Mouse (Mus musculus) retina, embryonic 14.5 days (tissue): Measurements from ENCODE around the gene Zbtb43.

Experiments used
- DNase-seq: peaks from one replicate; pipeline ENCODE4 v3.0.0-alpha.2; 2015; ENCODE audit warnings: low spot score

The Zbtb43 gene

DNA sequence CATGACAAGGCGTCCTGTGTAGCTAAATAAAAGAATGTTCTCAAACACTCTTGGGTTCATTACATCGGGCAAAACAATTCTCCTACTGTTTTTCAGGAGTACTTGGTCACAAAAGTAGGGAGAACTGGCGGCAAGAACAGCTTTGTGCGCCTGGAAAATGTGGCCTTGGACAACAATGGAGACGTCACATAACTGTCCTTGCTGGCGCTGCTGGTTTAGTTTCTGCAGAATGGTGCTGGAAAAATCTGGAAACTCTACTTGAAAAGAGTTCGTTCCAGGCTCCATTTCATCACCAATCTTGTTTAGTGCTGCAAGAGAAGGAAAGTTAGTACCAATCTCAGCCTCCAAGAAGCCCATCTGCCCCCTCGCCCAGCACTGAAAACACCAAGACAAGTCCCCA is 13.5 kb downstream of the Zbtb43 start:
- DNase-seq, result no peak

DNA sequence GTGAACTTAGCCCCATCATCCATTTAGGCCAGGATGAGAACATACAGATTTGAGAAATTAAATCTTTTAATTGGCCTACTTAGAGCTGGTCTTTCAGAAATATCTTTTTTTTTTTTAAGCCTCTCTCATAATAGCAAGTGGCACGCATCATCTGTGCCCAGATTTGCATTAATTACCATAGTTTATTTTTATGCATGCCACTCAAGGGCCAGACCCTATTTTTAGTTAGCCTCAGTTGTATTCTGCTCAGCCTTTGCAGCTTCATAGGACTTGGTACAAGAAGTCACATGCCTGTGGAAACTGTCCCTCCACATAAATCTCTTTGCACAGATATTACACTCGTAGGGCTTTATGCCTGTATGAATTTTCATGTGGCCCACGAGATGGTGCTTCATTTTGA is 14.9 kb downstream of the Zbtb43 start:
- no peak for DNase-seq

DNA sequence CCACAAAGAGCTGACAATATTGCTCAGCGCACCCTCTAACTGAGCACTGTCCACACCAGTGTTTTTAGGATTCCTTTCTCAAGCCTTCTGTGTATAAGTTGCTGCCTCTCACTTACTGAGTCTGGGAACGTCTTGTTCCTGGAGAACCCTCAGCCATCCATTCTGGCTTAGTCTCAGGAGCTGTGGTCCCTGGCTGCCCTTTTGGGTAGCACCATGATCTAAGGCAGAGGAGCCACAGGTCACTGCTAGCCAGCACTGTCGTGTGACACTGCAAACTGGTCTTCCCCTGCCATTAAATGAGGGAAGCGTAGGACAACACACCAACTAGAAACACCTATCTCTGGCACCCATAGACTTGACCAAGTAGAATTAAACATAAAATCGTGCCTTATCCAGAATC is 15.6 kb downstream of the Zbtb43 start:
- no peak for DNase-seq

DNA sequence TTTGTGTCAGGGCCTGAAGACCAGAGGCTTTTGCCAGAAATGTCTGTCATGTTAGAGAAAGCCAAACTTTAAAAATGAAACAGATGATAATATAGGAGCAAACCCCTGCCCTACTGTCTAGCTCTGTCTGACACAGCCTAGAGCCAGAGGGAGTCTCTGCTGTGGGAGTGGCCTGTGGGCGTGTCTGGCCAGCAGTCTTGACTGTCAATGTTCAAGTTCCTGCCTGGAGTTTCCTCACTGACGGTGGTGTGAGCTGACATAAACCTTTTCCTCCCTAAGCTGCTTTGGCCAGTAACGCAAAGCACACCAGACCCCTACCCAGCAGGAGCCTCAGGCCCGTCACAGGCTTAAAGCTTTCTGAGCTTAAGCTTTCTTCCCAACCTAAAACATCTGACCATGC is 16.2 kb downstream of the Zbtb43 start:
- no peak for DNase-seq

DNA sequence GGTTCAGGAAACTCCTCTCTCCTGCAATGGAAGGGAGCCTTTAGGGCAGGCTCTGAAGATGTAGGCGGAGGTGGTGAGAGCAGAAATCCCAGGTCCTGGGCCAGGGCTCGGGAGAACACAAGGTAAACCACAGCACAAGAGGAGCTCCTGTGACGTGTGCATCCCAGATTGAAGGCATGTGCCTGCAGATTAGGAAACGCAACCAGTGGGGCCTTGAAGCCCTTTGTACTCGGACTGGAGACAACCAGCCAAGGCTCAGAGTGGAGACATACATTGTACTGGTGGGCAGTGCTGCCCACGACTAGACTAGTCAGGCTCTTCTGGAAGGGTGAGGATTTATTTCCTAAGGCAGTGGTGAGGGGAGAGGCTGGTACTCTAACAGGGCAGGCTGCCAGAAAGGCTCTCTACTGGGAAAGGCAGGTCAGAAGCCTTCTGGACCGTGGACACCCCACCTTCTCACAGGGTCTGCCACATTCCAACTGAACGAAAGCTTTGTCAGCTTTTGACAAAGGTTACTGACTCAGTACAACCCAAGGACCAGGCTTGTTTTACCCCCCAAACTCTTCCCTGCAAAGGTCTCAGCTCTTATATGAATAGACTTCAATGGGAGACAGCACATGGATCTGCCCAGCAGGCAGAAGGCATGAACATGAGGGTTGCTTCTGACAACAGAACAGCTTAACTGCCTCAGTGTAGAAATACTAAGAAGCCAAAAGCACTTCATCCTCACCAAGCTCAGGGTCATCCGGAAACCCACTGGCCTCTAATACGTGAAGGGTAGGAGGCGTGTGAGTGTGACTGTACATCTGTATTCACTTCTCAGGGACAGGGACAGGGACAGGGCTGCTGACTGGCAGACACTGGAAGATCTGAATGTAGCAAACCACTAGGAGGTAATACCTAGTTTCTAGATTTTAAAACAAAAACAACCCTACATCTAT is 17.1 kb downstream of the Zbtb43 start:
- no peak for DNase-seq

DNA sequence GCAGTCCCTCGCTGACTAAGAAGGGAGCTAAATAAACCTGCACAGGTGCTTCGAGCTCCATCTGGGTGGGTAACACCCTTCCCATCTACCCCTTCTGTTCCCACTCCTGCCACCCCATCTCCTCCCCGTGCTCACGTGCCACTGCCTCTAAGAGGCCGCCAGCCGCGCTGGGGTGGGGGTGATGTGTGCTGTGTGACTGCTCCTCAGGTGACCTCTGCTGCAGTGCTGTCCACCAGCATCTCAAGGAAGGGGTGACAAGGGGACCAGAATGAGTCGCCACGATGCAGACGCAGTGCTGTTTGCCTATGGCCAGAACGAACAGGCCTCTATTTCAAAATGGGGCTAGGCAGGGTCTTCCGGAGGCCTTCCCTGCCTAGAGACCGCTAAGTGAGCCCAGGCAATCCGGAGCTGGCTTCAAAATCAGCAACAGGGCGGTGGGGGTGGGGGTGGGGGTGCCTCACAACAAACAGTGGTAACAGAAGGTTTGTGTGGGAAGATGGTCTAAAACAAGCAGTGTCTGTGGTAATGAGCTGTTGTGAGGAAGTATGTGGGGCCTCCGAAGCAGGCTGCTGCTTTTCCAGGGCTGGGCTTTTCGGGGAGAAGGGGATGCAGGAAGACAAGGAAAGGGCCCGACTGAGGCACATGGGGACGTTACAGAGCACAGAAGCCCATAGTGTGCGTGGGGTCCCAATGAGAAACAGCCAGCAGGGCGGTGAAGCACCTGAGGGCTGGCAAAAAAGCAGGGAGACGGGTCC is 19.1 kb downstream of the Zbtb43 start:
- DNase-seq, result no peak

DNA sequence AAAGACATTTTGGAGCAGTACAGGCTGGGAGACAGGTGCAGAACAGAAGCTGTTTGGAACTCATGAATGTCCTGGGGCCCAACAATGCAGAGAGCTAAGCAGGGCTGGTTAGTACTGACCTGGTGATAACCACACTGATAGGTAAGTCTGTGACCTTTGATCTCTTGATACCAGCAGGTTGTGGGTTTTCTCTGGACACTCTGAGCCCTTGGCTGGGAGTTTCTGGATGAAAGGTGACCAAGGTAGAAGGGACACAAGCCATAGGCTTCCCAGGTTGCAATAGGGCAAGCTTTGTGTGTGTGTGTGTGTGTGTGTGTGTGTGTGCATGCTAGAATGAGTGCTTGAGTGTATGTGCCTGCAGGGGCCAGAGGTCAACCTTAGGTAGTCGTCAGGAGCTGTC is 21.6 kb downstream of the Zbtb43 start:
- no peak for DNase-seq

DNA sequence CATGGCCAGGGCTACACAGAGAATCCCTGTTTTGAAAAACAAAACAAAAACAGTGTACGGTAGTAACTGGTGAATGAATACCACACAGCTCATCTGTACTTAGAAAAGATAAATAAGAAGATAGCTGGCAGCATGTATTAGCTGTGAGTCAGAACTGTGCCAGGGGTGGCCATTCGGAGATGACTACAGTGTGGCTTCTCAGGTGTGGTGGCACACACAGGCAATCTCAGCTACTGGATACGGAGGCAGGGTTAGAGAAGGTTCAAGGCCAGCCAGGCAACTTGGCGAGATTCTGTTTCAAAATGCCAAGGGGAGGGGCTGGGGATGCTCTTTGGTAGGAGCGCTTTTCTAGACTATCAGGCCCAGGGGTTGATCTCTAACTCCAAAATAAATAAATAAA is 22.6 kb downstream of the Zbtb43 start:
- DNase-seq, result no peak

DNA sequence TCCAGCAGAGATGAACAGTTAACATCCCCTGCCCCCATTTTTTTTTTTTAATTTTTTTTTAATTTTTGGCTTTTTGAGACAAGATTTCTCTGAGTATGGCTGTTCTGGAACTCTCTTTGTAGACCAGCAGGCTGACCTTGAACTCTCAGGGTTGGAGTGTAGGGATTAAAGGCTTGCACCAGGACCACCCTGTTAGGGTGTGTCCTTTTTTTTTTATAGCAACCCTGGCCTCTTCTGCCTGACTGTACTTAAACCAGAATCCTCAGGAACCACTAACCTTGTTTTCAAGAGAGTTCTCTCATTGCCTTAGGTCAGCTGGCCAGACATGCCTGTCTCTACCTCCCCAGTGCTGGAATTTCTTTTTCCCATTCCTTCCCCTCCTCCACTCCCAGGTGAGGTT is 23.5 kb downstream of the Zbtb43 start:
- no peak for DNase-seq

DNA sequence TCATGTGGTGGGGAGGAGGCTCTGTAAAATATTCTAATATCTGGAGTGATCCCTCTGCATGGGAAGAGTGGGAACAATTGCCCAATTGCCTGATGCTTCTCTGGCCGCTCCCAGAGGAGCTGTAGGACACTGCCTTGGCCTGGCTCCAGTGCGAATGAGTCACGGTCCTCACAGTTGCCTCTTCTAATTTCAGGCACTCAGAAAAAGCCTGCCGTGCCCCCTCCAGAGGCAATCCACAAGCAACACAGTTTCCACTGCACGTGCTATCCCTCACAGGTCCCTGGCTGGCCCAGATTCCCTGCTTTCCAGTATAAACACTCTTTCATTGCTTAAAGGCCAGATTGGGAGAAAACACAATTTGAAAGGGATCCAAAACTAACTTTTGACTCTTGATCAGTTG is 24.0 kb downstream of the Zbtb43 start:
- DNase-seq, result no peak

DNA sequence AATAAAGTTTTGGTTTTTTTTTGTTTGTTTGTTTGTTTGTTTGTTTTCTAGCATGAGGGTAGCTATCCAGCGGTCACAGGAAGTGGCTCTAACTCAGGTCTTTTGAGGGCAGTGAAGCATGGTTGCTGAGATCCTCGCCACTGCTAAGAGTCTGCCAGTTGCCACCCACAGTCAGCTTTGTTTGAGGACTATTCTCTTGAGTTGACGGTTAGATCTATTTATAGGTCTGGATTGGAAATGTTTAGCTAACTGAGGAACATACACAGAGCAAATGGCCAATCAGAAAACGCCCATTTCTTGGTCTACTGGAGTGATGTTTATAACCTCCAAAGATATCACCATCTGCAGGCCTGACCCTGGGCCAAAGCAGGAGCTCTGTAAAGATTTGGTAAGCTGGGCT is 25.7 kb downstream of the Zbtb43 start:
- DNase-seq, result no peak

DNA sequence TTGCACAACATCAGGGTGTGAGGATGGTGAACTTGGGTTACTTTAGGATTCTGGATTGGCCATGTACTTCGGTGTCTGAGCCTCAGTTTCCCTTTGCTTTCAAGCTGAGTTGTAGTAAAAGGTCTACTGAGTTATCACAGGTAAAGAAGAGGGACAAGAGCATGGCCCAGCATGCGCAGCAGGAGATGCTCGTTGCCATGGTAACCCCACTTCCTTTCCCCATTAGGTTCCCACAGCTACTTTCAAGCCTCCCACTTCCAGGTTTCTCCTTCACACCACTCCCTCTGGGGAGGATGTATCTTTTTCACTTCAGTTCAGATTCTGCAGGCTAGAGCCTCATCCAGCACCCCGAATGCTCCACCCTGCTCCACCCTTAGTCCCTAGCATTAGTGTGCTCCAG is 27.5 kb downstream of the Zbtb43 start:
- no peak for DNase-seq

DNA sequence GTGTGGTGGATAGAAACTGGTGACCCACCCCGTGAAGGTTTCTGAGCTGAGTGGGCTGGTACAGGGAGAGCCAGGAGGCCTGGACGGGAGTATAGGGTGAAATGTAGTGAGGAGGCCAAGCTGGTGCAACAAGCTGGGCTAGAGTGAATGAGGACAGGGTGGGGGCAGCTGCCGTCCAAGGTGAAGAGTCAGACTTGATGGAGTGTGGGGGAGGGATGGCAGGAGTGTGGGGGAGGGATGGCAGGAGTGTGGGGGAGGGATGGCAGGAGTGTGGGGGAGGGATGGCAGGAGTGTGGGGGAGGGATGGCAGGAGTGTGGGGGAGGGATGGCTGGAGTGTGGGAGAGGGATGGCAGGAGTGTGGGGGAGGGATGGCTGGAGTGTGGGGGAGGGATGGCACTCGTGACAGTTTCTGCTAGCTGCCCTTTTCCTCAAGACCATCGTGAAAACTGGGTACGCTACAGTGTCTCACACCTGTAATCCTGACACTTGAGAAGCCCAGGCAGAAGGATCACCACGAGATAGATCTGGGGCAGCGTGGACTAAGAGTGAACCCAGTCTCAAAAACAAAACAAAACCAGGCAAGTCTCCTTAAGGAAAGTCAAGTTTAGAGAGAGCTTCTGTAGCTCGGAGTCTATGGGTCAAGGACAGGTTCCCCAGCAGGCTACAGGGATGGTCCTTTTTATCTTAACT is 28.2 kb downstream of the Zbtb43 start:
- DNase-seq, result no peak

DNA sequence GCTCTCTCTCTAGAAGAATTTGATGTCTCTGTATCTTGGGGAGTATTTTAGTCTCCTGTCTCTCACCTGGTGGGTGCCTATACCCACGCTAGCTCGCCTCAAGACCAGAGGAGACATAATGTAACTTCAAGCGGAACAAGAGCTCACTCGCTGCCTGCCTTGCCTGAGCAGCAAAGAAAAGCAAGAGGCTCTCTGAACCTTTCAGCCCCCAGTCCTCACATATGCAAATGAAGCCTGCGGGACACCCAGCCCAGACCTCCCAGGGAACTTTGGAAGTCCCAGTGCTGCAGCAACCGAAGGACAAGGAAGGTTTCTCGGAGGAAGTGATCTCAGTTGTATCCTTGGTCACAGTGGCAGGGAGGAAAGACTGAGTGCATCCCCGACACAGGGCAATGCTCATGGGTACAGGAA is 28.9 kb downstream of the Zbtb43 start:
- no peak for DNase-seq

DNA sequence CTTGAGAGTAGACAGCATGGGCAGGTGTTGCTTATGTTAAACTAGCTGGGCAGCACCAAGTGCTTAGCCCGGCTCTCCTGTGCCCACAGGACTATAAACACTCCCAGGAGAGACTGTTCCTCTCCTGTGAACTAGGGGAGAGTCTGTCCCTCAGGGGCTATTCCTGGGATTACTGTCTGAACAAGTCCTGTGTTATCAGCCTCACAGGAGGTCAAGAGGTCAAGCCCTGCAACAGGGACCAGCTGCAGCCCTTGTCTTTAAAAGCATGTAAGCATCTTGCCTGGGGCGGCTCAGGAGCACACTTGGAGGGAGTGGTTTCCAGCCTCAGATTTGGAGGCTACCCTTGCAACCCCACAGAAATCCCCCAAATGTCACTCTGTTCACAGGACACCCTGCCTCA is 30.0 kb downstream of the Zbtb43 start:
- no peak for DNase-seq

DNA sequence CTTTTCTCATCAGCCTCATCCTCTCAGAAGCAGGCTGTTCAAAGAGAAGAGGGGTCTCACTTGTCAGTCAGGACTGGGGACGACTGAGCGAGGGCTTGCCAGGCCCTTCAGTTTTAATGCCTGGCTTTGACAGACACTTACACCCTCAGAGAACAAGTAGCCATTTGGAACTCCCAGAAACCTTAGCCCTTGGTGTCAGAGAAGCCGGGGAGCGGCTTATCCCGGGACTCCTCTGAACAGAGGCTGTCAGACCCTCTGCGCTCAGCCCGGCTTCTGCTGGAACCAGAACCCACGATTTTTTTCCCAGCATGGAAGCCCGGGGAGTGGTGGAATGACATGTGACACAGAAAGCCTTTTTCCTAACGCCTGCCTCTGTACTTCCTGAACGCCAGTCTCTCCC is 31.2 kb downstream of the Zbtb43 start:
- no peak for DNase-seq

DNA sequence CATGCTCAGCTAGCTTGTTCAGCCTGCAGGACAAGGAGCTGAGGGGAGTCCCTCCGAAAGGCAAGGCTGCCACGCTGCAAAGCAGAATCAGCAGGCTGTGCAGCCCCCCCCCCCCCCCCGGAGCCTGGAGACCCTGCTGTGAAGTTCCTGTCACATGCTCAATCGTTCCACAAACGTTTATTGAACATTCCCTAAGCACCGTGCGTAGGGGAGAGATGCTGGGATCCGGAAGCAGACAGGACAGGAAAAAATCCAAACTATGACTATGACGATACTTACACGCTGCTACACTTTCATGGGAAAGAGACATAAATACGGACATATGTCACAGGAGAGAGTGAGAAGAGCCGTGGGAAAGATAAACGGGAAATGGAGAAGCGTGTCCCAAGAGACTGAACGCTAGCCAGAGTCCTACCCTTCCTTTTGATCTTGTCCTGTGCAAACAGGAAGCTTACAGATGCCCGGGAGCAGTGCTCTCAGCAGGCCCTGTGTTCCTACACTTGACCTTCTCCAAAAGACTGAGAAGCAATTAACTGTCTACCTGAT is 32.3 kb downstream of the Zbtb43 start:
- peak; percentile 29 for DNase-seq

DNA sequence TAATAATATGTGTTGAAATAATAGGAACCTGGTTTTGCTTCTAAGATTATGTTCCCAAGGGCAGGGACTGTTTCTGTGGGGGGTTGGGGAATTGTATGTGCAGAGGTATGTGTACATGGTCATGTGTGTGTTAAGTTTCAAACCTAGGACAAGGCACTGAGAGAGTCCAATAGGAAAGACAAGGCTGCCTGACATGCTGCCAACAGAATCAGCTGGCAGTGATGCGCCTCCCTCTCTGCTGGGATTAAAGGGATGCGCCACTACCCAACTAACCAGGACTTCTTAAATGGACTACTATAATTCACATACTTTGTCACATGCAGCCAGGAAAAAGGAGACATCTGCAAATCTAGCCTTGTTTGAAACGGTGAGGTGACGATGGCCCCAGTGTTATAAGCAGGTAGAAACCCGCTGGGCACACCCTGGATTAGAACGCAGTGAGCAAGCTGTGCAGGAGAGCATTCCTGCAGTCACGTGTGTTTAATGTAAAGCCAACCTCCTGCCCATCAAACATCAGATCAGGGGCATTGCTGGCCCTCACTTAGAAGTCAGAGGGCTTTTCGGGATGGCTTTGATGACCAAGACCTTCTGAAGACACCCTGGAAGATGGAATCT is 33.2 kb downstream of the Zbtb43 start:
- DNase-seq, result no peak

DNA sequence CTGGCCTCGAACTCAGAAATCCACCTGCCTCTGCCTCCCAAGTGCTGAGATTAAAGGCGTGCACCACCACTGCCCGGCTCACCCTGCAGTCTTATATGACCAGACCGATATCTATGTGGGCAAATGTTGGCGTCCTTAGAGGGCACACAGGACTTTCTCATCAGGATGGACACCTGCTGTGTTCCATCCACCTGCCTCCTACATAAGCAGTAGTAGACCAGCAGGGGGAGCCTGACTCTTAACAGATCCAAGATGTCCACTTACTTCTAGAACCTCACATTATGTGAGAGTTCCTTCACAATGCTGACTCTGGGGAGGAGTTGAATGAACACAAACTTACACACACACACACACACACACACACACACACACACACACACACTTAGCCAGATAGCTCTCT is 35.5 kb downstream of the Zbtb43 start:
- DNase-seq, result peak; percentile 74

DNA sequence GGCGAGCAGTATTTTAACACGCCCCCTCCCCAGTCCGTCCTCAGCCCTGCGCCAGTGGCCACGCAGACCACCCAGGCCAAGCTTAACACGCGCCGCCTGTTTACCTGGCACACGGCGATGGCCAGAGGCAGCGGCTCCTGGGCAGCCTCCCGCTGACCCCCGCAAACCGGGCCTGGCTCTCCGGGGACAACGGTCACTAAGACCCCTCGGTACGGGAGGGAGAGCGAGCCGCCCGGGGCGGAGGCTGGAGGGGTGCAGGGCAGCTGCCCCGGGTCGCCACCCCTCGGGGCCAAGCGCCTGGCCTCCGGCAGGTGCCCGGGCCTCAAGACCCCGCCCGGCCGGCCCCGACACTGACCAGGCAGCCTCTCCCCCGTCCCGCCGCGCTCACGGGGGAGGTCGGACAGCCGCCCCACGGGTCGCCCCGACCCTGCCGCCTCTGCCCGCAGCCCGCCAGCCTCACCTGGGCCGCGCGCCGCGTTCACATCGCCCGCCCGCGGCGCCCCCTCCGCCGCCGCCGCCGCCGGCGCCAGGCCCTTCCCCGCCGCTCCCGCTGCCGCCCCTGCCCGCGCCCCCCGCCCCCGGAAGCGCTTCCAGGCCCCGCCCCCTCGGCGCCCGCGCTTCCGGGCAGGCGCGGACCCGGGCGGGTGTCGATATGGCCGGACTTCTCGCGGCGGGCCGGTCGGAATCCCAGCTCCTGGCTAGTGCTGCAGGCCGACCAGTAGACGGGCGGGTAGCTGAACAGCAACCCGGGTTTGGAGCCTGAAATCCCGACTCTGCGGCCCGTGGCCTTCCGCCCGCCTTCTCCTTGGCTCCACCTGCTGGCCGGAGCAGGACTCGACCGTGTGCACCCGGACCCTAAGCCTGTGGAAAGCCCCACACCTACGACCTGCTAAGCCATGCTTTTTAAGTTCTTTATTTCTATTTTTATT is 37.3 kb downstream of the Zbtb43 start, which contains the start of gene Zbtb34:
Gene Zbtb34 (minus strand): TSS at position 554 of the 929 bp plus-strand sequence.
- DNase-seq, result peak; percentile 75
